Mouse (Mus musculus) lung, adult 2 months (tissue): Measurements from ENCODE around the gene Erich6.

Source experiments
- CTCF ChIP-seq: fragments of 200-500 bp; IDR thresholded peaks from 2 replicates; pipeline ENCODE4 v1.5.1; 2011; ENCODE audit warnings: mild to moderate bottlenecking, low read length, control low read depth; ENCODE audit not compliant: insufficient read depth
- POLR2A ChIP-seq: fragments of 200-500 bp; IDR thresholded peaks from 2 replicates; pipeline ENCODE4 v1.6.1; 2011; ENCODE audit warnings: low read depth, mild to moderate bottlenecking, control low read depth, low read length, borderline replicate concordance; ENCODE audit errors: extremely low read depth

DNA sequence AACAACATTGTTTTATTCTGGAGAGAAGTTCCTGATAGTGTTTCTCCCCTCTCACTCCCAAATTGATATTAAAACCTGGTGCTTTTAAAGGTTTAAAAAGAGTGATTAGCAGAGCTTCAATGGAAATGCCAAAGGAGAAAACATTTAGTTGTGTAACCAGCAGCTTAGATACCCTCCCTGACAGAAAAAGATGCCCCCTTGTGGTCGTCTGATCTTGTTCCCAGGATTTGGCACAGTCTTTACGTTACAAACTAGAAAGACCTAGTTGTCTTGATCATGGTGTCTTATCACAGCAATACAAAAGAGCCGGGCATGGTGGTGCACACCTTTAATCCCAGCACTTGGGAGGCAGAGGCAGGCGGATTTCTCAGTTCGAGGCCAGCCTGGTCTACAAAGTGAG is 16.9 kb upstream of the Erich6 start:
- TF ChIP-seq CTCF (no peak), POLR2A (no peak)
